ENCODE assay signal across 24 mouse cellular contexts in the genomic region with DNA sequence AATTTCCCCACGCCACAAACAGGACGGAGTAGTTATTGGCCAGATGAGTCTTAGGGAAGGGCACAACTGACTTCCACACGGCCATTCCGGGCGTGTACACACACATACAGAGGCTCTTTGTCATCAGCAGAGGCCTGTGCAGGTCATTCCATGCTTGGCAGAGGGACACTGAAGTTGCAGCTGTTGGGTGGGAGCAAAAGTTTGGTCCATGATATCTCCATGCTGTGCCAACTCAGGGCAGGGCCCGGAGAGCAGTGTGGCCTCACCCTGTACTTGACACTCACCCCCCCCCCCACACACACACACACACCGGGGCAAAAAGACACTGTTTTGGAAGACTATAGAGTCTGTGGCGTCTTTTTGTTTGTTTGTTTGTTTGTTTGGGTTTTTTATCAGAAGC. TPM values are rescaled to one million over a fixed set of nuclear protein-coding genes. Genes with fewer than 3 reads are reported as not detected.
DNase-seq lines count a peak whose midpoint lies in the region; ATAC-seq and TF ChIP-seq lines count a peak whose summit lies in the region.
"Had no signal": no experiment of that assay in that cellular context is flagged by ENCODE, and none has a peak within 500 bp of the region (broad histone marks: within the 10 kb centered on the region; RNA-seq: fewer than 3 reads in every experiment).

No protein-coding gene starts in this region.

- no peak for ATAC-seq in megakaryocyte, adult 5-6 weeks (ENCODE audit: poor library complexity, severe bottlenecking)
- ATAC-seq: activated CD4-positive, CD25-positive, alpha-beta regulatory T cell, adult 4 months; forebrain, embryonic 16.5 days; Patski had no signal

- no peaks in the 10 kb centered on the region for H3K27me3 ChIP-seq in megakaryocyte, embryonic 14.5 days (replicated peaks)
- H3K27me3 ChIP-seq: embryonic facial prominence, embryonic 12.5 days; forebrain, embryonic 12.5 days; heart, embryonic 15.5 days; hindbrain, embryonic 15.5 days had no signal

- H3K27ac ChIP-seq in brown adipose tissue, adult 24 weeks (replicated peaks; ENCODE audit: low read depth, low read length) = peak overlapping the region; percentile 79
- H3K27ac ChIP-seq in layer of hippocampus, adult 2 months = no peak overlapping the region
- H3K27ac ChIP-seq: embryonic facial prominence, embryonic 12.5 days; forebrain, embryonic 12.5 days; heart, embryonic 15.5 days; hindbrain, embryonic 15.5 days had no signal

- peaks cover 9% of the 10 kb centered on the region for H3K4me1 ChIP-seq in megakaryocyte, embryonic 14.5 days
- peaks cover 16% of the 10 kb centered on the region for H3K4me1 ChIP-seq in brown adipose tissue, adult 24 weeks (ENCODE audit: control insufficient read depth, insufficient read depth, insufficient read length, low read length)
- H3K4me1 ChIP-seq: hindbrain, embryonic 15.5 days had no signal

- no peaks in the 10 kb centered on the region for H3K36me3 ChIP-seq in megakaryocyte, embryonic 14.5 days (replicated peaks; ENCODE audit: low read length)
- H3K36me3 ChIP-seq: embryonic facial prominence, embryonic 12.5 days; forebrain, embryonic 12.5 days; heart, embryonic 15.5 days; hindbrain, embryonic 15.5 days had no signal

- peak overlapping the region; percentile 2 for H3K4me3 ChIP-seq in megakaryocyte, embryonic 14.5 days (replicated peaks)
- H3K4me3 ChIP-seq in brown adipose tissue, adult 24 weeks (ENCODE audit: insufficient read depth, low read depth, low read length) = no peak overlapping the region
- no peak overlapping the region for H3K4me3 ChIP-seq in layer of hippocampus, adult 2 months
- H3K4me3 ChIP-seq: embryonic facial prominence, embryonic 12.5 days; forebrain, embryonic 12.5 days; heart, embryonic 15.5 days; hindbrain, embryonic 15.5 days had no signal

- no peak for TF ChIP-seq CTCF in layer of hippocampus, adult 2 months (conservative IDR thresholded peaks at IDR 0.05)

- intact Hi-C loops in heart, postnatal 14 days (cut with DNase I) = no loop called here

- DNase-seq in heart, adult 11 months = peak; percentile 93
- no peak for DNase-seq in heart, postnatal 14 days
- peak; percentile 46 for DNase-seq in skeletal muscle tissue, adult 2 months (ENCODE audit: low read depth, low spot score)
- DNase-seq in cerebellum, adult 11-12 months = no peak
- DNase-seq in layer of hippocampus, adult 2 months (ENCODE audit: low spot score in 2 of 2) = no peak
- DNase-seq: adrenal gland, postnatal 25 days; B cell, adult 2 months; cerebellum, adult 8-10 months; cerebellum, postnatal 14 days; embryo, embryonic 11 days; kidney, adult 11 months had no signal

- peaks cover 5% of the 10 kb centered on the region; the same call in 1 of the 2 replicates for H3K9me3 ChIP-seq in megakaryocyte, embryonic 14.5 days
- H3K9me3 ChIP-seq: embryonic facial prominence, embryonic 12.5 days; forebrain, embryonic 12.5 days; heart, embryonic 15.5 days; hindbrain, embryonic 15.5 days had no signal

RNA-seq across cellular contexts. Expression of gene Tmem182, which starts 35.2 kb away (rescaled TPM):
- total RNA-seq in heart, postnatal 14 days (2021) = 100 to 1,000 TPM; 125 to 135 TPM
- polyA plus RNA-seq in megakaryocyte, embryonic 14.5 days (2012; ENCODE audit: insufficient read depth, low replicate concordance) = not detected in 2 replicates
- total RNA-seq in megakaryocyte, adult 5-6 weeks (2015) = not detected in 2 replicates
- not detected in 2 replicates for total RNA-seq in megakaryocyte, adult 5-6 weeks (2017)
- 29.8 and 37.4 TPM in 2 replicates for polyA plus RNA-seq in brown adipose tissue, adult 24 weeks (2012; ENCODE audit: insufficient read depth, insufficient read length, missing spikeins)
- total RNA-seq in layer of hippocampus, adult 2 months (2021) = under 1 TPM in 1 of 2 experiments, not detected in 1; 0.20 TPM
- total RNA-seq: common myeloid progenitor, adult 5-6 weeks; MEL had no signal
- polyA plus RNA-seq: activated CD4-positive, CD25-positive, alpha-beta regulatory T cell, adult 4 months; forebrain, embryonic 16.5 days; hindbrain, embryonic 11.5 days; Patski had no signal

RNA-seq across cellular contexts. Expression of gene Mfsd9, which starts 50.1 kb away (rescaled TPM):
- under 1 TPM; 0.48 to 0.63 TPM for total RNA-seq in heart, postnatal 14 days (2021)
- polyA plus RNA-seq in megakaryocyte, embryonic 14.5 days (2012; ENCODE audit: insufficient read depth, low replicate concordance) = 0.46 TPM in 1 of 2 replicates, not detected in the other
- total RNA-seq in megakaryocyte, adult 5-6 weeks (2015) = 2.3 and 2.4 TPM in 2 replicates
- total RNA-seq in megakaryocyte, adult 5-6 weeks (2017) = 1.8 and 2.4 TPM in 2 replicates
- polyA plus RNA-seq in brown adipose tissue, adult 24 weeks (2012; ENCODE audit: insufficient read depth, insufficient read length, missing spikeins) = 2.7 and 3.0 TPM in 2 replicates
- total RNA-seq in layer of hippocampus, adult 2 months (2021) = 1 to 10 TPM; 5.2 to 5.3 TPM

Comparison
In these comparisons a context has a peak if more than half of its experiments do, and no peak if none do; other contexts are left out.
1. DNase-seq: peak in heart, adult 11 months (single experiment) and skeletal muscle tissue, adult 2 months (single experiment); none in heart, postnatal 14 days (0 of 2), cerebellum, adult 11-12 months (single experiment) and layer of hippocampus, adult 2 months (0 of 2).
2. RNA of gene Tmem182, which starts 35.2 kb away (total RNA-seq): 125 to 135 TPM in heart, postnatal 14 days; 0.20 TPM in layer of hippocampus, adult 2 months and not detected in megakaryocyte, adult 5-6 weeks; every median in the first group is over 100 times any median in the second.